Comparison of ENCODE assay signal across 31 mouse cellular contexts in the genomic region with DNA sequence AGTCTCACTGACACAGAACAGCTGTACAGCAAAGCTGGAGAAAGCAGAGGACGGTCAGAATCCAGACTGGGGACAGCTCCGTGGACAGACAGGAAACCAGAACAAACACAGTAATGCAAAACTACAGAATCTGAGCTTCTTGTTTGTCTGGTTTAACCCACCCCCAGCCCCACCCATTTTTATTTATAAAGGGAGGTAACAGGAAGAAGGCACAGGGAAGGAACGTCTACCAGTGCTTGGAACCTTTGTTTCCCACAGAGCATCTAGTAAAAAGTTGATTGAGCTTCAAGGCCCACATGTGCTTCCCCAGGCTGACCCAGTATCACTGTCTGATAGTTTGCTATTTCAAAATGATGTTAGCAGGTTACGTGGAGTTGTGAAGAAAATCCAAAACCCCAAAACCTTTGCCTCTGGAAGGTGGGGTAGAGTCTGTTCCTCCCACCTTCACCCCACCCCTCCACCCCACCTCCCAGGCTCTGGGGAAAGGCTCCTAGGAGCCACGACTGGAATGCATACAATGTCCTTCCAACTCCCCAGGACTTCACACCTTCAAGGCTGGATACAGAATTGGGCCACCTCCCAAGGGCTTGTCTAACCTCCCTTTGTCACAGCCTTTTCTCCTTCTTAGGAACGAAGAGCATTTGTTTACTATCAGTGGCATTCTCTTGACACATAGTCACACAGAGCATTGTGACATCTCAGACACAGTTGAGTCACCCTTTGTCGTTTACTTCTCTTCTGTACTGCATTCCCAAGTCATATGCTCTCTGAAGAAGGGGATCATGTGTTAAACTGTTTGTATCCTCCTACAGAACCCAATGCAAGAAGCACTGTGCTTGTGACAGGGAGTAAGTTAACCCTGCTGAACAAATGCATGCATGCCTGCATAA. TPM values are rescaled to one million over a fixed set of nuclear protein-coding genes. Genes with fewer than 3 reads are reported as not detected.
A peak's percentile ranks its signal among the peaks of the same experiment; 100 is the strongest.
DNase-seq lines count a peak whose midpoint lies in the region.
"Had no signal": no experiment of that assay in that cellular context is flagged by ENCODE, and none has a peak within 500 bp of the region (broad histone marks: within the 10 kb centered on the region; RNA-seq: fewer than 3 reads in every experiment).

No protein-coding gene starts in this region.

- no peaks in the 10 kb centered on the region for H3K4me1 ChIP-seq in limb, embryonic 10.5 days
- H3K4me1 ChIP-seq: embryonic facial prominence, embryonic 12.5 days; forebrain, embryonic 15.5 days; heart, embryonic 13.5 days; hindbrain, embryonic 15.5 days; kidney, embryonic 15.5 days; limb, embryonic 13.5 days; lung, embryonic 15.5 days; midbrain, embryonic 12.5 days; neural tube, embryonic 13.5 days; stomach, embryonic 15.5 days had no signal

- H3K36me3 ChIP-seq in macrophage (ENCODE audit: inconsistent target): no peaks in the 10 kb centered on the region
- H3K36me3 ChIP-seq in limb, embryonic 10.5 days: no peaks in the 10 kb centered on the region
- H3K36me3 ChIP-seq: embryonic facial prominence, embryonic 12.5 days; forebrain, embryonic 15.5 days; heart, embryonic 13.5 days; hindbrain, embryonic 15.5 days; kidney, embryonic 15.5 days; limb, embryonic 13.5 days; lung, embryonic 15.5 days; midbrain, embryonic 12.5 days; neural tube, embryonic 13.5 days; stomach, embryonic 15.5 days had no signal

- no peaks in the 10 kb centered on the region for H3K27me3 ChIP-seq in limb, embryonic 10.5 days (ENCODE audit: low read depth, poor library complexity, severe bottlenecking)
- H3K27me3 ChIP-seq: embryonic facial prominence, embryonic 12.5 days; forebrain, embryonic 15.5 days; heart, embryonic 13.5 days; hindbrain, embryonic 15.5 days; kidney, embryonic 15.5 days; limb, embryonic 13.5 days; megakaryocyte, embryonic 14.5 days; midbrain, embryonic 12.5 days; neural tube, embryonic 13.5 days; stomach, embryonic 15.5 days had no signal

- WGBS in macrophage (ENCODE audit: missing documents): 67% methylated on average over 7 of the region's 7 CpGs
- 56% methylated on average over 7 of the region's 7 CpGs for WGBS in limb, embryonic 10.5 days

- DNase-seq in adrenal gland, adult 2 months: peak; percentile 32
- DNase-seq in adrenal gland, postnatal 36 days: no peak
- DNase-seq in 416B (ENCODE audit: low read depth) (peak; percentile 51), R1 (ENCODE audit: low read depth, low spot score) (peak; percentile 90)
- DNase-seq in right cerebral cortex, postnatal 36 days (ENCODE audit: low spot score in 2 of 2): no peak
- no peak for DNase-seq in frontal cortex, postnatal 14 days (ENCODE audit: low spot score in 2 of 2)
- no peak for DNase-seq in limb, embryonic 10.5 days (ENCODE audit: low spot score)
- DNase-seq: adrenal gland, adult 8-10 months; cerebellum, adult 11 months; cerebellum, adult 9-10 months; cerebellum, postnatal 36 days; gastrocnemius, postnatal 10 days; heart, adult 18-20 months; heart, postnatal 10 days; kidney, adult 11 months; kidney, postnatal 25 days; right cerebral cortex, postnatal 14 days; thymus, postnatal 14 days had no signal

- no peaks in the 10 kb centered on the region for H3K79me2 ChIP-seq in macrophage (ENCODE audit: inconsistent target)

- H3K9me3 ChIP-seq in limb, embryonic 10.5 days (replicated peaks): no peaks in the 10 kb centered on the region
- H3K9me3 ChIP-seq: embryonic facial prominence, embryonic 12.5 days; forebrain, embryonic 15.5 days; heart, embryonic 13.5 days; hindbrain, embryonic 15.5 days; kidney, embryonic 15.5 days; limb, embryonic 13.5 days; lung, embryonic 15.5 days; megakaryocyte, embryonic 14.5 days; midbrain, embryonic 12.5 days; neural tube, embryonic 13.5 days; stomach, embryonic 15.5 days had no signal

- H3K4me3 ChIP-seq in macrophage (ENCODE audit: inconsistent target): no peak overlapping the region
- H3K4me3 ChIP-seq in limb, embryonic 10.5 days: no peak overlapping the region
- H3K4me3 ChIP-seq: embryonic facial prominence, embryonic 12.5 days; forebrain, embryonic 15.5 days; heart, embryonic 13.5 days; hindbrain, embryonic 15.5 days; kidney, embryonic 15.5 days; left cerebral cortex, adult 2 months; limb, embryonic 13.5 days; lung, embryonic 15.5 days; megakaryocyte, embryonic 14.5 days; midbrain, embryonic 12.5 days; neural tube, embryonic 13.5 days; stomach, embryonic 15.5 days had no signal

- peak overlapping the region; percentile 73 for H3K27ac ChIP-seq in macrophage
- H3K27ac ChIP-seq in limb, embryonic 10.5 days: no peak overlapping the region
- H3K27ac ChIP-seq: embryonic facial prominence, embryonic 12.5 days; forebrain, embryonic 15.5 days; heart, embryonic 13.5 days; hindbrain, embryonic 15.5 days; kidney, embryonic 15.5 days; left cerebral cortex, adult 2 months; limb, embryonic 13.5 days; lung, embryonic 15.5 days; midbrain, embryonic 12.5 days; neural tube, embryonic 13.5 days; stomach, embryonic 15.5 days had no signal

RNA-seq across cellular contexts. Expression of gene Cited2, which starts 25.4 kb away (rescaled TPM):
- 10 to 100 TPM; 57.4 to 72.4 TPM for total RNA-seq in adrenal gland, adult 2 months (2021)
- polyA plus RNA-seq in adrenal gland, adult 2 months (2012; rRNA removed): 108 and 109 TPM in 2 replicates
- total RNA-seq in adrenal gland, postnatal 36 days (2021): 100 to 1,000 TPM in 1 of 2 experiments, 10 to 100 TPM in 1; 49.3 to 106 TPM
- 100 to 1,000 TPM in 3 of 26 experiments, 10 to 100 TPM in 23; 24.2 to 198 (median 48.9) TPM for total RNA-seq in macrophage (2018; cell fraction: chromatin; rRNA removed)
- total RNA-seq in macrophage (2018; cell fraction: cytosol; rRNA removed): 100 to 1,000 TPM in 20 of 26 experiments, 10 to 100 TPM in 6; 69.0 to 524 (median 187) TPM
- total RNA-seq in macrophage (2018; cell fraction: nucleus; rRNA removed): 100 to 1,000 TPM in 21 of 26 experiments, 10 to 100 TPM in 5; 65.3 to 260 (median 137) TPM
- polyA plus RNA-seq in macrophage (2018): 47.4 to 105 TPM (median 66.6 TPM) in 3 replicates
- 49.9 and 52.4 TPM in 2 replicates for polyA plus RNA-seq in limb, embryonic 10.5 days (2016; fragmentation: Nextera tagmentation; extraction: Ambion mirVana)

Comparison
In these comparisons a context has a peak if more than half of its experiments do, and no peak if none do; other contexts are left out.
1. DNase-seq: peak in adrenal gland, adult 2 months (single experiment), 416B (single experiment) and R1 (single experiment); none in adrenal gland, postnatal 36 days (0 of 2), right cerebral cortex, postnatal 36 days (0 of 2), frontal cortex, postnatal 14 days (0 of 2) and limb, embryonic 10.5 days (single experiment).